Mouse (Mus musculus): ENCODE measurements at regions not wholly inside any gene's neighbourhood (a gene's known extent, or its start where the extent isn't known, plus 50 kb on each side); places are given as distances from the start of the nearest gene placed in this dataset.

DNA sequence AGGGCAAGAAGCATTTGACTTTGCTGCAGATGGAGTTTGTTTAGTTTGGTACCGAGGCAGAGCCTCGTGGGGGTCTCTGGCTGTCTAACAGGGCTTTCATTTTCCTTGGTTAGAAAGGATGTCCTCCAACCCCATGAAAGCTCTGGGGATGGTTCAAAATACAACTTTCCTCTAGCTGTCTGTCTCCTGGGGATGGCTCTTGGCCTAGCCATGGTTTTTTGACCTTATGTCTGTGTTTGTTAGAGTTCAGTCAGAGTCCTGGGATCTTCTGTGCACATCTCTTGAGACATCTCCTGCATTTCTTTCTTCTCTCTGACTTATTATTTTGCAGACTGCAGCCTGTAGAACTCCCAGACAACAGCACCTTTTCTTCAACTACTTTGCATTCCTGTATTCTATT is 186.6 kb upstream of the Gm11042 start:
- Histone ChIP-seq H3K9me3 (no peaks in the 10 kb centered on the region), H3K9ac (no peak overlapping the region), H3K4me1 (no peaks in the 10 kb centered on the region), H3K27me3 (no peaks in the 10 kb centered on the region), H3K4me3 (no peak overlapping the region), H3K4me2 (replicated peaks) (no peak overlapping the region), H3K27ac (no peak overlapping the region), H3K36me3 (no peaks in the 10 kb centered on the region)
- WGBS = 82% methylated on average over 2 of the region's 2 CpGs
- ATAC-seq (ENCODE audit: low FRiP score, low read depth) = no peak

GRCm38 (mm10) chr12:74477619-74478018 is 161.4 kb upstream of the Gm11042 start:
- Histone ChIP-seq H3K4me2 (replicated peaks) (no peak overlapping the region), H3K4me1 (peaks cover 7% of the 10 kb centered on the region; the same call in 1 of the 2 replicates), H3K36me3 (no peaks in the 10 kb centered on the region), H3K9ac (no peak overlapping the region), H3K27ac (no peak overlapping the region; the same call in 1 of the 2 replicates), H3K27me3 (no peaks in the 10 kb centered on the region), H3K4me3 (no peak overlapping the region), H3K9me3 (no peaks in the 10 kb centered on the region)
- ATAC-seq (ENCODE audit: low FRiP score, low read depth) = no peak
- WGBS = 50% methylated on average over 2 of the region's 2 CpGs

GRCm38 (mm10) chr12:74474741-74475140 is 158.5 kb upstream of the Gm11042 start:
- no peaks in the 10 kb centered on the region for H3K36me3 ChIP-seq
- no peak overlapping the region for H3K9ac ChIP-seq
- no peaks in the 10 kb centered on the region for H3K9me3 ChIP-seq
- WGBS = 84% methylated on average over 1 of the region's 1 CpGs
- H3K4me1 ChIP-seq = peaks cover 7% of the 10 kb centered on the region; the same call in 1 of the 2 replicates
- no peak overlapping the region for H3K27ac ChIP-seq
- H3K4me2 ChIP-seq (replicated peaks) = no peak overlapping the region
- no peak overlapping the region for H3K4me3 ChIP-seq
- H3K27me3 ChIP-seq = no peaks in the 10 kb centered on the region
- ATAC-seq (ENCODE audit: low FRiP score, low read depth) = no peak

- Histone ChIP-seq H3K4me2 (replicated peaks) (no peak overlapping the region), H3K27me3 (no peaks in the 10 kb centered on the region), H3K4me1 (no peaks in the 10 kb centered on the region), H3K27ac (no peak overlapping the region), H3K36me3 (no peaks in the 10 kb centered on the region), H3K4me3 (no peak overlapping the region), H3K9ac (no peak overlapping the region), H3K9me3 (no peaks in the 10 kb centered on the region)
- no peak for ATAC-seq (ENCODE audit: low FRiP score, low read depth)
- 30% methylated on average over 4 of the region's 4 CpGs for WGBS
Measured at GRCm38 (mm10) chr12:74458521-74458920, 142.3 kb upstream of the Gm11042 start.

GRCm38 (mm10) chr12:74452375-74453090 is 136.3 kb upstream of the Gm11042 start:
- Histone ChIP-seq H3K9me3 (no peaks in the 10 kb centered on the region), H3K4me1 (peaks cover 26% of the 10 kb centered on the region), H3K9ac (no peak overlapping the region), H3K27ac (no peak overlapping the region), H3K27me3 (no peaks in the 10 kb centered on the region), H3K36me3 (no peaks in the 10 kb centered on the region), H3K4me2 (replicated peaks) (no peak overlapping the region), H3K4me3 (no peak overlapping the region)
- no peak for ATAC-seq (ENCODE audit: low FRiP score, low read depth)
- WGBS = 57% methylated on average over 4 of the region's 4 CpGs

- no peaks in the 10 kb centered on the region for H3K9me3 ChIP-seq
- H3K4me2 ChIP-seq (replicated peaks) = no peak overlapping the region
- H3K4me3 ChIP-seq = no peak overlapping the region
- H3K36me3 ChIP-seq = no peaks in the 10 kb centered on the region
- no peak overlapping the region for H3K9ac ChIP-seq
- H3K4me1 ChIP-seq = peaks cover 26% of the 10 kb centered on the region
- no peak overlapping the region for H3K27ac ChIP-seq
- 84% methylated on average over 4 of the region's 4 CpGs for WGBS
- H3K27me3 ChIP-seq = no peaks in the 10 kb centered on the region
- ATAC-seq (ENCODE audit: low FRiP score, low read depth) = no peak
Measured at GRCm38 (mm10) chr12:74448248-74448647, 132.1 kb upstream of the Gm11042 start.

DNA sequence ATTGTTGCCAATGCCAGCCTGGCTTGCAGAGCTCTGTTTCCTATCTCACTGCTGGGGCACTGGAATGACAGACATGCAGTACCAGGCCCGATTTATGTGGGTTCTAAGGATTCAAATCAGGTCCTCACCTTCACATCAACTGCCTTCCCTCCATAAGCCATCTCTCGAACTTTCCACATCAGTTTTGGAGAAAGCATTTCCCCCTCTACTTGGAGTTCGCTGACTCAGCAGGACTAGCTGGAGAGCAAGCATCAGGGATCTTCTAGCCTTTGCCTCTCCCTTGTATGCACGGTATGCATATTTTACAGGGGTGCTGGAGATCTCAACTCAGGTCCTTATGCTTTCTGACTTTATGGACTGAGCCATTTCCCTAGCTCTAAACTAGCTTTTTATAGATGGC is 118.7 kb upstream of the Gm11042 start:
- H3K9ac ChIP-seq = no peak overlapping the region
- no peaks in the 10 kb centered on the region for H3K9me3 ChIP-seq
- no peaks in the 10 kb centered on the region for H3K27me3 ChIP-seq
- H3K4me3 ChIP-seq = no peak overlapping the region
- 77% methylated on average over 4 of the region's 4 CpGs for WGBS
- H3K36me3 ChIP-seq = no peaks in the 10 kb centered on the region
- no peak overlapping the region for H3K27ac ChIP-seq
- no peak for ATAC-seq (ENCODE audit: low FRiP score, low read depth)
- H3K4me2 ChIP-seq (replicated peaks) = no peak overlapping the region
- H3K4me1 ChIP-seq = no peaks in the 10 kb centered on the region

GRCm38 (mm10) chr12:74414738-74415137 is 98.5 kb upstream of the Gm11042 start:
- no peaks in the 10 kb centered on the region for H3K27me3 ChIP-seq
- H3K4me1 ChIP-seq = no peaks in the 10 kb centered on the region
- no peak overlapping the region for H3K27ac ChIP-seq
- WGBS = 90% methylated on average over 2 of the region's 2 CpGs
- H3K4me3 ChIP-seq = no peak overlapping the region
- H3K9me3 ChIP-seq = no peaks in the 10 kb centered on the region
- no peak for ATAC-seq (ENCODE audit: low FRiP score, low read depth)
- no peaks in the 10 kb centered on the region for H3K36me3 ChIP-seq
- H3K4me2 ChIP-seq (replicated peaks) = no peak overlapping the region
- H3K9ac ChIP-seq = no peak overlapping the region

- H3K4me2 ChIP-seq (replicated peaks) = no peak overlapping the region
- H3K27ac ChIP-seq = no peak overlapping the region
- H3K36me3 ChIP-seq = no peaks in the 10 kb centered on the region
- no peak for ATAC-seq (ENCODE audit: low FRiP score, low read depth)
- H3K27me3 ChIP-seq = no peaks in the 10 kb centered on the region; the same call in 1 of the 2 replicates
- no peaks in the 10 kb centered on the region for H3K4me1 ChIP-seq
- H3K9me3 ChIP-seq = no peaks in the 10 kb centered on the region
- 92% methylated on average over 2 of the region's 2 CpGs for WGBS
- no peak overlapping the region for H3K9ac ChIP-seq
- H3K4me3 ChIP-seq = no peak overlapping the region
Measured at GRCm38 (mm10) chr12:74410511-74410910, 94.3 kb upstream of the Gm11042 start.

GRCm38 (mm10) chr12:74407591-74408095 is 91.4 kb upstream of the Gm11042 start:
- no peak for ATAC-seq (ENCODE audit: low FRiP score, low read depth)
- no peaks in the 10 kb centered on the region for H3K4me1 ChIP-seq
- no peak overlapping the region for H3K9ac ChIP-seq
- no peak overlapping the region for H3K4me2 ChIP-seq (replicated peaks)
- no peak overlapping the region for H3K27ac ChIP-seq
- no peak overlapping the region for H3K4me3 ChIP-seq
- no peaks in the 10 kb centered on the region for H3K36me3 ChIP-seq
- H3K27me3 ChIP-seq = no peaks in the 10 kb centered on the region; the same call in 1 of the 2 replicates
- 80% methylated on average over 3 of the region's 3 CpGs for WGBS
- H3K9me3 ChIP-seq = no peaks in the 10 kb centered on the region

DNA sequence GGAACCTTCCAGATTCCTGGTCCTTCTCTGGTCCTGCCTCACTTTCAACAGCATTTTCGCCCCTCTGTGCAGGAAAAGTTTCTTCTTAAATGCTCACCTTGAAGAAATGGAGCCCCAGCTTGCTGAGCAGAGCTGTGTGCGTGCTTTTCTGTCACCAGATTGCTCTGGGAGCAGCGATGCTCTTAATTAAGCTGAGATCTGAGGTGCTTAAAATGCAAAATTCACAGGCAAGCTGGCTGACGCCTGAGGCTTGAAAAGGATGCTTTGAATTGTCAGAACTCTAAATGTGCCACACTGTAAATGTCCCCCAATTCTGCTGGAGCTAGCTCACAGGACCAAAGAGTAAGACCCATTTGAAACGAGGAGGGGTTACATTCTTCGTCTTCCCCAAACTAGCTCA is 73.6 kb upstream of the Gm11042 start:
- Histone ChIP-seq H3K36me3 (no peaks in the 10 kb centered on the region), H3K9me3 (no peaks in the 10 kb centered on the region), H3K4me3 (no peak overlapping the region), H3K27ac (no peak overlapping the region), H3K9ac (no peak overlapping the region), H3K27me3 (no peaks in the 10 kb centered on the region), H3K4me1 (no peaks in the 10 kb centered on the region), H3K4me2 (replicated peaks) (no peak overlapping the region)
- 68% methylated on average over 6 of the region's 6 CpGs for WGBS
- no peak for ATAC-seq (ENCODE audit: low FRiP score, low read depth)

Data from limb, embryonic 13.5 days (tissue).